Mouse (Mus musculus) midbrain, embryonic 11.5 days (tissue): ENCODE measurements around the gene Ccdc3. TPM values are rescaled to one million over a fixed set of nuclear protein-coding genes. Genes with fewer than 3 reads are reported as not detected.

ENCODE experiments used
- ATAC-seq: fragments of 200-750 bp; cut with Nextera tagmentation; 2 replicates; pipeline ENCODE4 v1.8.0; 2017; ENCODE audit warnings: moderate TSS enrichment, moderate library complexity; ENCODE audit not compliant: low FRiP score
- DNase-seq: peaks from one replicate; pipeline ENCODE4 v3.0.0; 2015; ENCODE audit warnings: low spot score; ENCODE audit errors: missing footprints
- H3K27ac ChIP-seq: fragments of 300-500 bp; sonication (generic); 2 replicates; pipeline ENCODE4 v1.5.1; 2014; ENCODE audit warnings: low read depth, low read length
- H3K27me3 ChIP-seq: fragments of 300-500 bp; sonication (generic); 2 replicates; pipeline ENCODE4 v1.6.1; 2014; ENCODE audit warnings: mild to moderate bottlenecking, low read length, moderate library complexity, mixed read lengths; ENCODE audit not compliant: control insufficient read depth, insufficient read depth
- H3K36me3 ChIP-seq: fragments of 300-500 bp; sonication (generic); 2 replicates; pipeline ENCODE4 v1.6.1; 2014; ENCODE audit warnings: mild to moderate bottlenecking, low read length, moderate library complexity, mixed read lengths; ENCODE audit not compliant: control insufficient read depth, insufficient read depth
- H3K4me1 ChIP-seq: fragments of 300-500 bp; sonication (generic); 2 replicates; pipeline ENCODE4 v1.6.1; 2014; ENCODE audit warnings: low read length; ENCODE audit not compliant: control insufficient read depth, insufficient read depth
- H3K4me2 ChIP-seq: fragments of 300-500 bp; sonication (generic); 2 replicates; pipeline ENCODE4 v1.6.1; 2014; ENCODE audit warnings: mild to moderate bottlenecking, moderate library complexity
- H3K4me3 ChIP-seq: fragments of 300-500 bp; sonication (generic); 2 replicates; pipeline ENCODE4 v1.5.1; 2014; ENCODE audit warnings: low read depth, low read length
- H3K9ac ChIP-seq: fragments of 300-500 bp; sonication (generic); 2 replicates; pipeline ENCODE4 v1.6.1; 2014; ENCODE audit warnings: low read length
- H3K9me3 ChIP-seq: fragments of 300-500 bp; sonication (generic); 2 replicates; pipeline ENCODE4 v1.6.1; 2016; ENCODE audit warnings: low read length; ENCODE audit not compliant: control insufficient read depth
- WGBS: fragments of 180-500 bp; shearing (Covaris S2); extraction: QIAGEN DNeasy Blood & Tissue Kit; methylation state at CpG from one replicate; pipeline ENCODE4 v1.1.7; 2014; 5-methylcytosine and 5-hydroxymethylcytosine counted together
- polyA plus RNA-seq: library from polyadenylated mRNA; unstranded; fragments of >200 nt; fragmentation: Nextera tagmentation; extraction: Ambion mirVana; gene quantifications from 2 replicates; pipeline ENCODE4 v1.2.1, GENCODE M21; 2014

Ccdc3 gene
- polyA plus RNA-seq, 1 experiment from 2014 or later = 4.3 TPM

- Histone ChIP-seq H3K4me1 (no peaks in the 10 kb centered on the region), H3K9me3 (no peaks in the 10 kb centered on the region), H3K9ac (no peak overlapping the region), H3K4me2 (no peak overlapping the region), H3K36me3 (no peaks in the 10 kb centered on the region), H3K4me3 (no peak overlapping the region), H3K27me3 (no peaks in the 10 kb centered on the region), H3K27ac (no peak overlapping the region)
- ATAC-seq (no peak), DNase-seq (no peak)
- WGBS = 88% methylated on average over 2 of the region's 2 CpGs
Measured at GRCm38 (mm10) chr2:5147907-5148306, 10.3 kb downstream of the Ccdc3 start.

DNA sequence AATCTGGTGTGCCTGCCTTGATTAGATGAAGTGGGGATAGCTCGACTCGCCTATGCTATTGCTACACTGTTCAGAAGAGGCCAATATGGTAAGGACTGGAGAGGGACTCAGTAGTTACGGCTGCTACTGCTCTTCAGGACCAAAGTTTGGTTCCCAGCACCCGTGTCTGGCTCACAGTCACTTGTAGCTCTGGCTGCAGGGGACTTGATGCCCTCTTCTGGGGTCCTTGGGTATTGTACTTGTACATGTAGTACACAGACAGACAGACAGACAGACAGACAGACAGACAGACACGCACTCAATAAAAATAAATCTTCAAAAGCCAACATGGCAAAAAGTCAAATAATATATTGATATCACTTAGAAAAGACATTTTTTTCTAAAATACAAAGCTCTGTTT is 17.1 kb downstream of the Ccdc3 start:
- no peaks in the 10 kb centered on the region for H3K9me3 ChIP-seq
- H3K4me1 ChIP-seq = no peaks in the 10 kb centered on the region
- H3K4me3 ChIP-seq = no peak overlapping the region
- H3K9ac ChIP-seq = no peak overlapping the region
- H3K27me3 ChIP-seq = no peaks in the 10 kb centered on the region
- H3K36me3 ChIP-seq = no peaks in the 10 kb centered on the region
- H3K27ac ChIP-seq = no peak overlapping the region
- WGBS = 93% methylated on average over 5 of the region's 5 CpGs
- H3K4me2 ChIP-seq = no peak overlapping the region
- DNase-seq (no peak), ATAC-seq (no peak)

GRCm38 (mm10) chr2:5160236-5160848 is 22.8 kb downstream of the Ccdc3 start:
- Histone ChIP-seq H3K4me3 (no peak overlapping the region), H3K4me2 (no peak overlapping the region), H3K27me3 (no peaks in the 10 kb centered on the region), H3K4me1 (0 out of 2 replicates have a peak, but pooled peaks cover 2% of the 10 kb centered on the region), H3K9ac (no peak overlapping the region), H3K9me3 (no peaks in the 10 kb centered on the region), H3K36me3 (no peaks in the 10 kb centered on the region), H3K27ac (no peak overlapping the region)
- ATAC-seq (no peak), DNase-seq (no peak)
- 85% methylated on average over 11 of the region's 11 CpGs for WGBS

DNA sequence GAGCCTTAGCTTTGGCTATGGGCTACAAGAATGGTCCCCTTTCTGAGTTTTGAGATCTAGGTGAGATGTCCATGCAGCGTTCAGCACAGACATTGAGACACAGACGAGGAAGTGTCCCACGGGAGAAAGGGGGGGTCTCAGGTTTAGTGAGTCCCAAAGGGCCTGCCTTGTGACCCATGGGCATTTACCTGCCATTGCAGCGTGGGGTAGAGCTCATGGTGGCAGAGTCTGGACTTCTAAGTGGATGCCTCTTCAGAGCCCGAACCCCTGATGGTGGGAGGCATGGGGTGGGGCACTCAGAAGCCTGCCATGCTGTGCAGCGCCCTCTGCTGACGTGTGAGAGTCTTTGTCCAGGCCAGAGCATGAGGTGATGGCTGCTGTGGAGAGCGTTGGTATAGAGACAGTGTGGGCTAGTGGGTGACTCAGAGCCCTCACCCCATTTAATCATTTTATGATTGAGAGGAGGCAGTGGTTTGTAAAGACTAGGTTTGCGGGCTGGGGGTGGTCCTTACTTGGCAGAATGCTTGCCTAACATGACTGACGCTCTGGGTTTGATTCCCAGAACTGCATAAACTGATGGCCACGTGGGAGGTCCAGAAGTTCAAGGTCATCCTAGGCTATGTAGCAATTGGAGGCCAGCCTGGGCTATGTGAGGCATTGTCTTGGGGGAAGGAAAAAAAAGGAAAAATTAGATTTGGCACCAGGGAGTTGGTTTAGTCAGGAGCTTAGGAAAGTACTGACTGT is 23.6 kb downstream of the Ccdc3 start:
- Histone ChIP-seq H3K4me2 (no peak overlapping the region), H3K27me3 (no peaks in the 10 kb centered on the region), H3K4me3 (no peak overlapping the region), H3K4me1 (0 out of 2 replicates have a peak, but pooled peaks cover 2% of the 10 kb centered on the region), H3K9ac (no peak overlapping the region), H3K36me3 (no peaks in the 10 kb centered on the region), H3K9me3 (no peaks in the 10 kb centered on the region), H3K27ac (no peak overlapping the region)
- DNase-seq (no peak), ATAC-seq (0 out of 2 replicates have a peak, but pooled peaks have one; percentile 14)
- 73% methylated on average over 11 of the region's 11 CpGs for WGBS

- ATAC-seq = no peak
- H3K9ac ChIP-seq = no peak overlapping the region
- H3K4me1 ChIP-seq = 0 out of 2 replicates have a peak, but pooled peaks cover 2% of the 10 kb centered on the region
- no peaks in the 10 kb centered on the region for H3K27me3 ChIP-seq
- DNase-seq = no peak
- H3K4me3 ChIP-seq = no peak overlapping the region
- no peak overlapping the region for H3K27ac ChIP-seq
- no peaks in the 10 kb centered on the region for H3K9me3 ChIP-seq
- H3K36me3 ChIP-seq = no peaks in the 10 kb centered on the region
- 90% methylated on average over 3 of the region's 3 CpGs for WGBS
- no peak overlapping the region for H3K4me2 ChIP-seq
Measured at GRCm38 (mm10) chr2:5161908-5162674, 24.5 kb downstream of the Ccdc3 start.

DNA sequence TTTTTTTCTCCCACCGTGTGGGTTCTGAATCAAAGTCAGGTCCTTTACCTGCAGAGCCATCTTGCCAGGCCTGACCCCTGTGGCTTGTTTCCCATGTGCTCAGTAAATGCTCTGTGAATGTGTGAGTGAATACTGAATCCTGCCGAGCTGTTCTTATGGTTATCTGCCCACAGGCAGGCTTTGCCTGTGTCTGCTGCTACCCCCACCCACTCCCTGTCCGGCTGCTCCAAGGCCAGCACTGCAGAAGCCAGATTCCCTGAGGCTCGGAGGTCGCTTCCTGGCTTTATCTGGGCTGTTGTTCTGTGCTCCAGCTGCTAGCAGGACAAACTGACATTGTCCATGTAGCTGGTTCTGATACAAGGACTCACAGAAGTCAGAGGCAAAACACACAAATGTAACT is 25.2 kb downstream of the Ccdc3 start:
- Histone ChIP-seq H3K4me2 (no peak overlapping the region), H3K4me3 (no peak overlapping the region), H3K9ac (no peak overlapping the region), H3K27me3 (no peaks in the 10 kb centered on the region), H3K4me1 (0 out of 2 replicates have a peak, but pooled peaks cover 2% of the 10 kb centered on the region), H3K27ac (no peak overlapping the region), H3K9me3 (no peaks in the 10 kb centered on the region), H3K36me3 (no peaks in the 10 kb centered on the region)
- DNase-seq (no peak), ATAC-seq (no peak)
- 52% methylated on average over 5 of the region's 5 CpGs for WGBS

- Histone ChIP-seq H3K9ac (no peak overlapping the region), H3K4me2 (no peak overlapping the region), H3K4me1 (0 out of 2 replicates have a peak, but pooled peaks cover 2% of the 10 kb centered on the region), H3K4me3 (no peak overlapping the region), H3K9me3 (no peaks in the 10 kb centered on the region), H3K27ac (no peak overlapping the region), H3K36me3 (no peaks in the 10 kb centered on the region), H3K27me3 (no peaks in the 10 kb centered on the region)
- DNase-seq (no peak), ATAC-seq (no peak)
- WGBS = 76% methylated on average over 4 of the region's 4 CpGs
Measured at GRCm38 (mm10) chr2:5165941-5166361, 28.4 kb downstream of the Ccdc3 start.

DNA sequence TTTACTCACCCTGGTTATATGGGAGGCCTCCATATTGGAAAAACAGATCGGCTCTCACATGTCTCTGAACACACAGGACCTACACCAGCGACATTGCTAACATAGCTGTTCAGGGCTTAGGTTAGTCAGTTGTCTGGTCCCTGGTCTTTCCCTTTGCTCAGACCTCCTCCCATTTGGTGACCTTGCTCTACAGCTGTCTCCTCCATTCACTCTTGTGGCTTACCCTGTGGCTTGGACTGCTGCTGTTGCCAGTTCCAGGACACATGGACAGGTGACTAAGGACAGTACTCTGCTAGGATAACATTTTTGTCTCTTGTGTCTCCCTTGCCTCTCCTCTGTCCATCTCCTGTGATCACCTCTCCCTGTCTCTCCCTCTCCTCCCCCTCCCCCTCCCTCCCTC is 29.2 kb downstream of the Ccdc3 start:
- H3K27ac ChIP-seq = no peak overlapping the region
- no peaks in the 10 kb centered on the region for H3K9me3 ChIP-seq
- no peaks in the 10 kb centered on the region for H3K27me3 ChIP-seq
- no peaks in the 10 kb centered on the region for H3K4me1 ChIP-seq
- DNase-seq = no peak
- H3K4me2 ChIP-seq = no peak overlapping the region
- no peak for ATAC-seq
- no peak overlapping the region for H3K4me3 ChIP-seq
- no peak overlapping the region for H3K9ac ChIP-seq
- H3K36me3 ChIP-seq = no peaks in the 10 kb centered on the region
- WGBS = 90% methylated on average over 2 of the region's 2 CpGs

DNA sequence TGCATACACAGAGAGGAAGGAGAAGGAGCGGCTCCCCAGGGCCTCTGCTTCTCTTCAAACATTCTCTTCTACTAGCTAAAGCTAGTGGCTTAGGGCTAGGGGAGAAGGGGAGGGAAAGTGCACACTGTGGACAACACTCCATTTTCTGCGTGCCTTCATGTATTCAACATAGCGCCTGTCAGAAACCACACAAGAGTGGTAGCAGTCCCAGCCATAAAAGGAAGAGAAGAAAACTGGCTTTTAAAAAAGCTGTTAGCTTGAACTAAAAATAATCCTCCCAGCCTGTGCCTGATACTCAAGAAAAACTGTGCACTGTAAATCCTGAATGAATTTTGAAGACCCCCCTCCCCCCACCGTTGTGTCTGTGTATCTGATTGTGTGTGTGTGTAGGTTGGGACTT is 33.2 kb downstream of the Ccdc3 start:
- Histone ChIP-seq H3K27me3 (no peaks in the 10 kb centered on the region), H3K9me3 (no peaks in the 10 kb centered on the region), H3K9ac (no peak overlapping the region), H3K4me3 (no peak overlapping the region), H3K36me3 (no peaks in the 10 kb centered on the region), H3K4me2 (no peak overlapping the region), H3K4me1 (no peaks in the 10 kb centered on the region), H3K27ac (no peak overlapping the region)
- ATAC-seq (no peak), DNase-seq (no peak)
- WGBS = 90% methylated on average over 4 of the region's 4 CpGs
